Mouse (Mus musculus): ENCODE results near the gene Map3k6. TPM values are rescaled to one million over a fixed set of nuclear protein-coding genes. Genes with fewer than 3 reads are reported as not detected.

Map3k6 gene
- 1.7 and 1.9 TPM in 2 replicates for polyA plus RNA-seq (2015; fragmentation: Nextera tagmentation; extraction: Ambion mirVana)

GRCm38 (mm10) chr4:133240490-133240921 lies at the start of gene Map3k6:
Gene Map3k6 (plus strand): TSS chr4:133240818.
- peak; percentile 68 for ATAC-seq (ENCODE audit: low read depth)
- peak within 1 kb of the TSS; percentile 84 for H3K27ac ChIP-seq
- H3K9ac ChIP-seq: peak within 1 kb of the TSS; percentile 85
- H3K4me1 ChIP-seq (replicated peaks): peaks cover 76% of the 10 kb centered on the region
- WGBS (ENCODE audit: insufficient replicate concordance): 2% methylated on average over 16 of the region's 16 CpGs
- H3K27me3 ChIP-seq: peaks cover 9% of the 10 kb centered on the region; the same call in 1 of the 2 replicates
- peak within 1 kb of the TSS; percentile 74 for H3K4me3 ChIP-seq (replicated peaks)
- DNase-seq: peak; percentile 52
- no peaks in the 10 kb centered on the region for H3K36me3 ChIP-seq
- H3K4me2 ChIP-seq: peak within 1 kb of the TSS; percentile 100
- H3K9me3 ChIP-seq (replicated peaks): no peaks in the 10 kb centered on the region

GRCm38 (mm10) chr4:133194482-133194881 lies 46.1 kb upstream of the Map3k6 start:
- ATAC-seq (ENCODE audit: low read depth) (no peak), DNase-seq (no peak)
- H3K27me3 ChIP-seq: no peaks in the 10 kb centered on the region
- 85% methylated on average over 11 of the region's 11 CpGs for WGBS (ENCODE audit: insufficient replicate concordance)
- no peak overlapping the region for H3K4me3 ChIP-seq (replicated peaks)
- H3K4me2 ChIP-seq: no peak overlapping the region
- peaks cover 79% of the 10 kb centered on the region for H3K36me3 ChIP-seq
- H3K4me1 ChIP-seq (replicated peaks): peaks cover 23% of the 10 kb centered on the region
- H3K9ac ChIP-seq: no peak overlapping the region
- no peak overlapping the region for H3K27ac ChIP-seq
- no peaks in the 10 kb centered on the region for H3K9me3 ChIP-seq (replicated peaks)

GRCm38 (mm10) chr4:133195014-133195413 lies 45.6 kb upstream of the Map3k6 start:
- no peak for ATAC-seq (ENCODE audit: low read depth)
- 58% methylated on average over 4 of the region's 4 CpGs for WGBS (ENCODE audit: insufficient replicate concordance)

GRCm38 (mm10) chr4:133196136-133196535 lies 44.5 kb upstream of the Map3k6 start:
- Histone ChIP-seq H3K9me3 (replicated peaks) (no peaks in the 10 kb centered on the region), H3K27ac (no peak overlapping the region), H3K27me3 (no peaks in the 10 kb centered on the region), H3K4me1 (replicated peaks) (peaks cover 38% of the 10 kb centered on the region), H3K4me2 (no peak overlapping the region), H3K9ac (no peak overlapping the region), H3K36me3 (peaks cover 62% of the 10 kb centered on the region), H3K4me3 (replicated peaks) (no peak overlapping the region)
- no peak for DNase-seq
- no peak for ATAC-seq (ENCODE audit: low read depth)
- 68% methylated on average over 2 of the region's 2 CpGs for WGBS (ENCODE audit: insufficient replicate concordance)

More at GRCm38 (mm10) chr4:133195014-133195413, 45.6 kb upstream of the Map3k6 start:
- H3K27ac ChIP-seq: no peak overlapping the region
- no peak overlapping the region for H3K4me3 ChIP-seq (replicated peaks)
- no peak overlapping the region for H3K9ac ChIP-seq
- no peaks in the 10 kb centered on the region for H3K27me3 ChIP-seq
- DNase-seq: no peak
- peaks cover 74% of the 10 kb centered on the region for H3K36me3 ChIP-seq
- H3K4me2 ChIP-seq: no peak overlapping the region
- H3K9me3 ChIP-seq (replicated peaks): no peaks in the 10 kb centered on the region
- peaks cover 26% of the 10 kb centered on the region for H3K4me1 ChIP-seq (replicated peaks)

GRCm38 (mm10) chr4:133196852-133197251 lies 43.8 kb upstream of the Map3k6 start:
- ATAC-seq (ENCODE audit: low read depth) (no peak), DNase-seq (no peak)
- Histone ChIP-seq H3K36me3 (peaks cover 55% of the 10 kb centered on the region), H3K4me3 (replicated peaks) (no peak overlapping the region), H3K4me1 (replicated peaks) (peaks cover 41% of the 10 kb centered on the region), H3K27me3 (no peaks in the 10 kb centered on the region), H3K9ac (no peak overlapping the region), H3K4me2 (no peak overlapping the region), H3K27ac (no peak overlapping the region), H3K9me3 (replicated peaks) (no peaks in the 10 kb centered on the region)
- 84% methylated on average over 7 of the region's 7 CpGs for WGBS (ENCODE audit: insufficient replicate concordance)

- DNase-seq (no peak), ATAC-seq (ENCODE audit: low read depth) (no peak)
- no peaks in the 10 kb centered on the region for H3K27me3 ChIP-seq
- no peak overlapping the region for H3K4me2 ChIP-seq
- no peak overlapping the region for H3K27ac ChIP-seq
- no peak overlapping the region for H3K9ac ChIP-seq
- WGBS (ENCODE audit: insufficient replicate concordance): 69% methylated on average over 5 of the region's 5 CpGs
- no peaks in the 10 kb centered on the region for H3K9me3 ChIP-seq (replicated peaks)
- H3K4me1 ChIP-seq (replicated peaks): peaks cover 41% of the 10 kb centered on the region
- H3K4me3 ChIP-seq (replicated peaks): no peak overlapping the region
- peaks cover 50% of the 10 kb centered on the region for H3K36me3 ChIP-seq
Measured at GRCm38 (mm10) chr4:133197355-133197754, 43.3 kb upstream of the Map3k6 start.

GRCm38 (mm10) chr4:133197801-133198286 lies 42.8 kb upstream of the Map3k6 start:
- ATAC-seq (ENCODE audit: low read depth): peak; percentile 47
- no peak overlapping the region for H3K4me3 ChIP-seq (replicated peaks)
- H3K27ac ChIP-seq: no peak overlapping the region
- H3K9ac ChIP-seq: no peak overlapping the region
- WGBS (ENCODE audit: insufficient replicate concordance): 73% methylated on average over 13 of the region's 13 CpGs
- H3K36me3 ChIP-seq: peaks cover 45% of the 10 kb centered on the region
- no peaks in the 10 kb centered on the region for H3K27me3 ChIP-seq
- DNase-seq: no peak
- no peak overlapping the region for H3K4me2 ChIP-seq
- H3K4me1 ChIP-seq (replicated peaks): peaks cover 41% of the 10 kb centered on the region
- H3K9me3 ChIP-seq (replicated peaks): no peaks in the 10 kb centered on the region

GRCm38 (mm10) chr4:133198337-133199180 lies 42.1 kb upstream of the Map3k6 start:
- H3K4me2 ChIP-seq: no peak overlapping the region
- peaks cover 41% of the 10 kb centered on the region for H3K4me1 ChIP-seq (replicated peaks)
- DNase-seq: no peak
- no peak for ATAC-seq (ENCODE audit: low read depth)
- peaks cover 38% of the 10 kb centered on the region for H3K36me3 ChIP-seq
- no peak overlapping the region for H3K4me3 ChIP-seq (replicated peaks)
- WGBS (ENCODE audit: insufficient replicate concordance): 70% methylated on average over 19 of the region's 19 CpGs
- no peaks in the 10 kb centered on the region for H3K27me3 ChIP-seq
- no peak overlapping the region for H3K27ac ChIP-seq
- no peak overlapping the region for H3K9ac ChIP-seq
- H3K9me3 ChIP-seq (replicated peaks): no peaks in the 10 kb centered on the region

GRCm38 (mm10) chr4:133199743-133200142 lies 40.9 kb upstream of the Map3k6 start:
- no peak overlapping the region for H3K27ac ChIP-seq
- no peak overlapping the region for H3K9ac ChIP-seq
- ATAC-seq (ENCODE audit: low read depth) (no peak), DNase-seq (no peak)
- 88% methylated on average over 6 of the region's 6 CpGs for WGBS (ENCODE audit: insufficient replicate concordance)
- peaks cover 26% of the 10 kb centered on the region for H3K36me3 ChIP-seq
- H3K9me3 ChIP-seq (replicated peaks): no peaks in the 10 kb centered on the region
- peaks cover 41% of the 10 kb centered on the region for H3K4me1 ChIP-seq (replicated peaks)
- no peak overlapping the region for H3K4me3 ChIP-seq (replicated peaks)
- H3K4me2 ChIP-seq: no peak overlapping the region
- H3K27me3 ChIP-seq: no peaks in the 10 kb centered on the region; the same call in 1 of the 2 replicates

GRCm38 (mm10) chr4:133200343-133200742 lies 40.3 kb upstream of the Map3k6 start:
- DNase-seq: no peak
- H3K9me3 ChIP-seq (replicated peaks): no peaks in the 10 kb centered on the region
- H3K9ac ChIP-seq: no peak overlapping the region
- H3K4me3 ChIP-seq (replicated peaks): no peak overlapping the region
- H3K36me3 ChIP-seq: peaks cover 21% of the 10 kb centered on the region
- H3K27ac ChIP-seq: peak overlapping the region; percentile 5; the same call in 1 of the 2 replicates
- 68% methylated on average over 21 of the region's 21 CpGs for WGBS (ENCODE audit: insufficient replicate concordance)
- ATAC-seq (ENCODE audit: low read depth): no peak
- H3K4me2 ChIP-seq: no peak overlapping the region
- H3K4me1 ChIP-seq (replicated peaks): peaks cover 41% of the 10 kb centered on the region
- H3K27me3 ChIP-seq: no peaks in the 10 kb centered on the region; the same call in 1 of the 2 replicates

- ATAC-seq (ENCODE audit: low read depth): no peak
- no peaks in the 10 kb centered on the region for H3K9me3 ChIP-seq (replicated peaks)
- DNase-seq: no peak
- no peaks in the 10 kb centered on the region; the same call in 1 of the 2 replicates for H3K27me3 ChIP-seq
- peak overlapping the region; percentile 22; the same call in 1 of the 2 replicates for H3K9ac ChIP-seq
- WGBS (ENCODE audit: insufficient replicate concordance): 63% methylated on average over 8 of the region's 8 CpGs
- no peak overlapping the region for H3K4me3 ChIP-seq (replicated peaks)
- no peak overlapping the region for H3K4me2 ChIP-seq
- peaks cover 13% of the 10 kb centered on the region for H3K36me3 ChIP-seq
- peaks cover 41% of the 10 kb centered on the region for H3K4me1 ChIP-seq (replicated peaks)
- H3K27ac ChIP-seq: no peak overlapping the region
Measured at GRCm38 (mm10) chr4:133201006-133201771, 39.4 kb upstream of the Map3k6 start.
